Mouse (Mus musculus): ENCODE measurements around the gene Rora.

DNA sequence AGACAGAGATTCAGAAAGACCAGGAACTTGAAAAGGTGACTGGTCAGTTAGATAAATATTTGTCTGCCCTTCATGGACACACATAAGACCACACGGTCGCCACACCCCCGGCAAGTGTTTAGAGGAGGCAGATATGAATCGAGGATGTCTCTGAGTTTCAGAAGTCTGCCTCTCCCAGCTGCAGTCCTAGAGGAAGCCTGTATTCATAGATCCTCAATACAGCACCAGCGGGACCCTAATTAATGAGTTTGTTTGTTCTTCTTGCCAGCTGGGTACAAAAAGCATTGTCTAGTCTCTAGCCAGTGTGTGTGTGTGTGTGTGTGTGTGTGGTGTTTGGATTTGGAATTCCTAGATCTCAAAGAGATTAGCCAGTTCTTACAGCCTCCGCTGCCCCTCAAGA lies 228.3 kb downstream of the Rora start:
- no peak for TF ChIP-seq CTCF (IDR thresholded peaks at IDR 0.05; ENCODE audit: extremely low read depth, insufficient read length, insufficient replicate concordance, low read depth, low read length)
- no peak for TF ChIP-seq POLR2A (IDR thresholded peaks at IDR 0.05; ENCODE audit: low read depth, low read length)
